Mouse (Mus musculus) spleen, adult 2 months (tissue): ENCODE data around the gene Nop14.

ENCODE experiments used
- CTCF ChIP-seq: fragments of 200-500 bp; IDR thresholded peaks from 2 replicates; pipeline ENCODE4 v1.5.1; 2011; ENCODE audit warnings: mild to moderate bottlenecking, inconsistent platforms; ENCODE audit not compliant: insufficient read depth, insufficient read length, insufficient replicate concordance; ENCODE audit errors: extremely low read depth
- POLR2A ChIP-seq: fragments of 200-500 bp; IDR thresholded peaks from 2 replicates; pipeline ENCODE4 v1.6.1; 2011; ENCODE audit warnings: low read depth, low read length, inconsistent platforms

GRCm38 (mm10) chr5:34635665-34636192, 24.2 kb downstream of the Nop14 start:
- TF ChIP-seq CTCF (no peak), POLR2A (no peak)
